Mouse (Mus musculus) heart, embryonic 11.5 days (tissue): ENCODE measurements around the gene Olfr1501. TPM values are rescaled to one million over a fixed set of nuclear protein-coding genes. Genes with fewer than 3 reads are reported as not detected.
"Not testable (repeated sequence)": the region's sequence is repeated elsewhere in the genome, so short reads cannot be mapped to it uniquely, and the experiment has no call there.

Experiments
- ATAC-seq: fragments of 200-750 bp; cut with Nextera tagmentation; replicated peaks from 2 replicates; pipeline ENCODE4 v1.8.0; 2017; ENCODE audit warnings: moderate library complexity; ENCODE audit not compliant: insufficient number of reproducible peaks, low FRiP score, low TSS enrichment
- H3K27ac ChIP-seq: fragments of 300-500 bp; sonication (generic); 2 replicates; pipeline ENCODE4 v1.5.1; 2014; ENCODE audit warnings: mild to moderate bottlenecking, low read depth, low read length
- H3K27me3 ChIP-seq: fragments of 300-500 bp; sonication (generic); 2 replicates; pipeline ENCODE4 v1.6.1; 2014; ENCODE audit warnings: mild to moderate bottlenecking, low read length, mixed read lengths; ENCODE audit not compliant: control insufficient read depth, insufficient read depth
- H3K36me3 ChIP-seq: fragments of 300-500 bp; sonication (generic); 2 replicates; pipeline ENCODE4 v1.6.1; 2014; ENCODE audit warnings: mild to moderate bottlenecking, low read length, moderate library complexity, mixed read lengths; ENCODE audit not compliant: control insufficient read depth, insufficient read depth
- H3K4me1 ChIP-seq: fragments of 300-500 bp; sonication (generic); 2 replicates; pipeline ENCODE4 v1.6.1; 2014; ENCODE audit warnings: low read length; ENCODE audit not compliant: control insufficient read depth, insufficient read depth
- H3K4me2 ChIP-seq: fragments of 300-500 bp; sonication (generic); 2 replicates; pipeline ENCODE4 v1.6.1; 2014; ENCODE audit warnings: mild to moderate bottlenecking, moderate library complexity
- H3K4me3 ChIP-seq: fragments of 300-500 bp; sonication (generic); 2 replicates; pipeline ENCODE4 v1.5.1; 2014; ENCODE audit warnings: low read depth, low read length
- H3K9ac ChIP-seq: fragments of 300-500 bp; sonication (generic); 2 replicates; pipeline ENCODE4 v1.6.1; 2014; ENCODE audit warnings: mild to moderate bottlenecking, low read depth, low read length, moderate library complexity
- H3K9me3 ChIP-seq: fragments of 300-500 bp; sonication (generic); replicated peaks from 2 replicates; pipeline ENCODE4 v1.6.1; 2016; ENCODE audit warnings: low read length; ENCODE audit not compliant: control insufficient read depth
- WGBS: fragments of 180-500 bp; shearing (Covaris S2); extraction: QIAGEN DNeasy Blood & Tissue Kit; methylation state at CpG from one replicate; pipeline ENCODE4 v1.1.7; 2014; ENCODE audit not compliant: insufficient replicate concordance; 5-methylcytosine and 5-hydroxymethylcytosine counted together
- polyA plus RNA-seq: library from polyadenylated mRNA; unstranded; fragments of >200 nt; fragmentation: Nextera tagmentation; extraction: Ambion mirVana; gene quantifications from 2 replicates; pipeline ENCODE4 v1.2.1, GENCODE M21; 2014

Olfr1501 gene
- not detected in 2 replicates for polyA plus RNA-seq

GRCm38 (mm10) chr19:13850592-13850991, at the start of gene Olfr1501:
TSS of gene Olfr1501 (minus strand) at chr19:13850692.
- not testable (repeated sequence) for H3K9ac ChIP-seq, H3K27me3 ChIP-seq, ATAC-seq

DNA sequence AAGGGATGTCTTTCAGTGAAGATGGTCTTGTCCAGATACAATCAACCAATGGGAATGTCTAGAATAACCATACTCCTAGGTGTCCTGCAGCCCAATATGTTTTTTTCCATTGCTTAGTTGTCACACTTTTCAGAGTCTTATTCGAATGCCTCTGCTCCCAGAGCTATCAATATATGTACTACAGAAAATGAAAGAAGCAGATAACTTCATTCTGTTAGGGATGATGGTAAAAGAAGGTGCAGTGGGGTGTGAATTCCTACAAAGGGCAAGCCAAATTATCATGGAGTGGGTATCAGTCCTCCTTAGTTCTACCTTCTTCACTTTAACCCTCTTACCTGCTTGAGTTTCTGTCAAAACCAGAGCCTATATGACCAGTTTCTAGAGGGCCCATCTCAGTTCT, 47.3 kb upstream of the Olfr1501 start, which contains the start of gene Olfr1504:
TSS of gene Olfr1504 (minus strand) at position 101 of the 400 bp plus-strand sequence.
- H3K9me3 ChIP-seq, result no peaks in the 10 kb centered on the region
- no peak for ATAC-seq
- H3K27me3 ChIP-seq, result no peaks in the 10 kb centered on the region
- H3K9ac ChIP-seq, result no peak within 1 kb of the TSS
- H3K4me1 ChIP-seq, result no peaks in the 10 kb centered on the region
- WGBS, result 57% methylated on average over 1 of the region's 1 CpGs
- H3K27ac ChIP-seq, result no peak within 1 kb of the TSS
- no peaks in the 10 kb centered on the region for H3K36me3 ChIP-seq
- H3K4me2 ChIP-seq, result no peak within 1 kb of the TSS
- H3K4me3 ChIP-seq, result no peak within 1 kb of the TSS

More at GRCm38 (mm10) chr19:13850592-13850991, at the start of gene Olfr1501:
- not testable (repeated sequence) for H3K4me1 ChIP-seq, H3K4me2 ChIP-seq, H3K9me3 ChIP-seq, H3K27ac ChIP-seq, H3K4me3 ChIP-seq, H3K36me3 ChIP-seq

DNA sequence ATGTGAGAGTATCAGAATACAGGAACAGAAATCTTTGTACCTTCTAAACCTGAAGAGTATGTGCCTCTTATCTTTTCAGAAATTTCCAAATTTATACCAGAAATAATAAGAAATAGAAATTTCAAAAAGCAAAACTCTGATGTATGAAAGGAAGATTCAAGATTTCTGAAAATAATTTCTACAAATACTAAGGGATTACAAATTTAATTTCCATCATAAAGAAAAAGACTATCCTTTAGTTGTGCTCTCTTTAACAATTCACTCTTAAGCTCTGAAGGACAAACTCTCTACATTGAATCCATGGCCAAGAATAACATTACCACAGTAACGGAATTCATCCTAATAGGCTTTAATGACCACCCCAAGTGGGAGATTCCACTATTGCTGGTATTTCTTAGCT, 11.0 kb upstream of the Olfr1501 start, which contains the start of gene Olfr1502:
TSS of gene Olfr1502 (plus strand) at position 301 of the 400 bp plus-strand sequence.
- Histone ChIP-seq H3K9me3 (no peaks in the 10 kb centered on the region), H3K9ac (no peak within 1 kb of the TSS), H3K27ac (no peak within 1 kb of the TSS), H3K36me3 (no peaks in the 10 kb centered on the region), H3K4me2 (no peak within 1 kb of the TSS), H3K4me3 (no peak within 1 kb of the TSS), H3K27me3 (no peaks in the 10 kb centered on the region), H3K4me1 (no peaks in the 10 kb centered on the region)
- 70% methylated on average over 1 of the region's 1 CpGs for WGBS
- ATAC-seq, result no peak

DNA sequence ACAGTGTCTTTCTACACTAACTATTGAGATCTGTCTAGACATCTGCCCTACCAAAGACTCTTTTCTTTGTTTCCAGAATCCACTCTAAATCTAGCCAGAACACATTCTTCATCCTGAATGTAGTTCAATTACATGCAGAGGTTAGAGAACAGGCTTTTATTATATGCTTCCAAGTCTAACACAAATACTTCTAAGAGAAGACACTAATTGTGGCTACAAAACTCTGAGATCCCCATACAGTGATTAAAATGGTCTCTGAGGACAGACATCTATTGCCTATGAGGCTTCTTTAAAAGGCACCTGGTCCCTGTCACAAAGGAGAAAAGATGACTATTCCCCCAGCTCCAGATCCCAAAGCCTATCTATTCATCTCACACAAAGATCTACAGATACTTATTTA, 20.1 kb downstream of the Olfr1501 start, which contains the start of gene Olfr1500:
TSS of gene Olfr1500 (minus strand) at position 101 of the 400 bp plus-strand sequence.
- Histone ChIP-seq H3K36me3 (no peaks in the 10 kb centered on the region), H3K4me3 (no peak within 1 kb of the TSS), H3K27ac (no peak within 1 kb of the TSS), H3K9me3 (no peaks in the 10 kb centered on the region), H3K9ac (no peak within 1 kb of the TSS), H3K4me1 (no peaks in the 10 kb centered on the region), H3K27me3 (no peaks in the 10 kb centered on the region), H3K4me2 (no peak within 1 kb of the TSS)
- ATAC-seq, result no peak

DNA sequence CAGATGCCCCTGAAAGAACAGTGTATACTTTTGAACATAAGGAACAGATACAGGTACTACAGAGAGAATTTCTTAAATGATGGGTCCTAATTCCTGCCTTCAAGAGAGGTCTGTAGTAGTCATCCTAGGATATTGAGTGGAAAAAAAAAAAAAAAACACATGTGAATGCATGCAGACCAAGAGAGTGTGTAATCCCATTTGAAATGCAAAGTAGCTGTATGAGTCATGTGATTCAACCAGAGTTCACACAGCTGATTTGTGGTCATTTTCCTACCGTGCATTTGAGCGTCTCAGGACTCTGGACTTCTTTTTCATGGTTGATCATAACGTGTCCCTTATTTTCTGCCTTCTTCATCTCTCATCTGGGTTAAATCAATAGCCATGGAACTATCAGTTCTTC, 22.0 kb downstream of the Olfr1501 start:
- H3K4me1 ChIP-seq, result no peaks in the 10 kb centered on the region
- H3K27me3 ChIP-seq, result no peaks in the 10 kb centered on the region
- no peaks in the 10 kb centered on the region for H3K36me3 ChIP-seq
- H3K27ac ChIP-seq, result no peak overlapping the region
- no peak for ATAC-seq
- H3K4me3 ChIP-seq, result no peak overlapping the region
- H3K9ac ChIP-seq, result no peak overlapping the region
- no peak overlapping the region for H3K4me2 ChIP-seq
- WGBS, result 72% methylated on average over 3 of the region's 3 CpGs
- H3K9me3 ChIP-seq, result no peaks in the 10 kb centered on the region

DNA sequence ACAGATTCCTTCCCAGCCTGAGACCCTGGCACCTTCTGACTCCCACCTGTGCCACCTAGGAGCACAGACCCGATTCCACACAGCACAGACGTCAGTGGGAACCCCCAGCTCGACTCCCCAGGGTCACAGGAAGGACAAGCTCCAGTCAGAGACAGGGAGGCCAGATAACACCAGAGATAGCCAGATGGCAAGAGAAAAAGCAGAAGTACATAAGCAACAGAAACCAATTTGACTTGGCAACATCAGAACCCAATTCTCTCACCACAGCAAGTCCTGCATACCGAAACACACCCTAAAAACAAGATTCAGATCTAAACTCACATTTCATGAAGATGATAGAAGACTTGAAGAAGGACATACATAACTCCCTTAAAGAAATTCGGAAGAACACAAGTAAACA, 29.6 kb downstream of the Olfr1501 start:
- Histone ChIP-seq H3K4me2 (no peak overlapping the region), H3K4me1 (no peaks in the 10 kb centered on the region), H3K27ac (no peak overlapping the region), H3K9ac (no peak overlapping the region), H3K36me3 (no peaks in the 10 kb centered on the region), H3K27me3 (no peaks in the 10 kb centered on the region), H3K4me3 (no peak overlapping the region), H3K9me3 (no peaks in the 10 kb centered on the region)
- 54% methylated on average over 5 of the region's 5 CpGs for WGBS
- no peak for ATAC-seq

DNA sequence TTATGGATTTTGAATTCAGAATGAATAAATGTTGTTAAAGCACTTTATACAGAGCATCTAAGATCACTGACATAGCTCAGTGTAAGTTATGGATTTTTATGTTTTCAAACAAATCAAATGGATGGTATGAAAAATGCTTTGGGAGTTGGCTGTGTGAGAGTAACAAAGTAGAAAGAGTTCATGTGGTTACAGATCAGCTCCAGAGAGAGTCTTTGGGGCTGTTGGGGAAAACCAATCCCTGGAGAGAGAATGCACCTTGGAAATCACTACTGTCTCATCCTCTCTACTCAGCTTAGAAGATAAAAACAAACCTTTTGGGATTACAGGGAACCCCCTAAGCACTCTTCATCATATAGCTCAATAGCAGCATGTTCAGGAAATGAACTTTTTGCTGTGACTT, 31.1 kb downstream of the Olfr1501 start, which contains the start of gene Olfr1499:
TSS of gene Olfr1499 (minus strand) at position 101 of the 400 bp plus-strand sequence.
- no peaks in the 10 kb centered on the region for H3K4me1 ChIP-seq

DNA sequence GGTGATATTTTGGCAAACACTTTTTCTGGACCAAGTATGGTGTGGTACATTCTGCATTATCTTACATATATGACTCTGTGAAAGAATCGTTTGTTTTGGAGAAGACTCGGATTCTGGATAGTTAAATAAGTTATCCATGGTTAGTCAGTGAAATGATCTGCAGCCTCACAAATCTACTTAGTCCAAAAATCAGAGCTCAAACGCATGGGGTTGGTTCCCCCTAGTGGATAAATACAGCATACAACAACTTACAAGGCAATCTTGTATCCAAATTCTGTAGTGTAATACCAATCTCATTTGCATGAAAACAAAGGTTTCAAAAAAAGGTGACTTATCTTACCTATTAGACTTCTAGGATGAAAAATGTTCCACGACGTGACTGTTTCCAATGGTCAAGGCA, 31.7 kb downstream of the Olfr1501 start:
- H3K4me1 ChIP-seq, result no peaks in the 10 kb centered on the region
- H3K36me3 ChIP-seq, result no peaks in the 10 kb centered on the region
- no peak overlapping the region for H3K27ac ChIP-seq
- WGBS, result 24% methylated on average over 5 of the region's 5 CpGs
- no peaks in the 10 kb centered on the region for H3K27me3 ChIP-seq
- H3K4me2 ChIP-seq, result no peak overlapping the region
- H3K9me3 ChIP-seq, result no peaks in the 10 kb centered on the region
- no peak overlapping the region for H3K4me3 ChIP-seq
- ATAC-seq, result no peak
- no peak overlapping the region for H3K9ac ChIP-seq

More for the DNA sequence above, 31.1 kb downstream of the Olfr1501 start, which contains the start of gene Olfr1499:
- no peaks in the 10 kb centered on the region for H3K9me3 ChIP-seq
- no peaks in the 10 kb centered on the region for H3K36me3 ChIP-seq
- no peaks in the 10 kb centered on the region for H3K27me3 ChIP-seq
- ATAC-seq, result no peak
- no peak within 1 kb of the TSS for H3K27ac ChIP-seq
- no peak within 1 kb of the TSS for H3K4me2 ChIP-seq
- H3K9ac ChIP-seq, result no peak within 1 kb of the TSS
- H3K4me3 ChIP-seq, result no peak within 1 kb of the TSS

DNA sequence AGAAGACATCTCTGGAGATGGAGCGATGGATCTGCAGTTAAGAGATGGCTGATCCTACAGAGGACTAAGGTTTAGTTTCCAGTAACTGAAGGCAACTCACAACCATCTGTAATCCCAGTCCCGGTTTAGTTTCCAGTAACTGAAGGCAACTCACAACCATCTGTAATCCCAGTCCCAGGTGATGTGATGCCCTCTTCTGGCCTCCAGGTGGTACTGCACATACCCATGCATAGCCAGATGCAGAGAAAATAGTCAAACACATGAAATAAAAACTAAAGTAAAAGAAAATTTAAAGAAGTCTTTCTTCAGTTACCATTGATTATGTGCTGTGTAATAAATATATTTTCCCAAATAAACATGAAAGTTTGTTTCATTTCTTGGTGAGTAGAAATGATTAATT, 37.7 kb downstream of the Olfr1501 start:
- H3K9me3 ChIP-seq, result no peaks in the 10 kb centered on the region
- no peak overlapping the region for H3K27ac ChIP-seq
- H3K4me1 ChIP-seq, result no peaks in the 10 kb centered on the region
- 71% methylated on average over 2 of the region's 2 CpGs for WGBS
- H3K9ac ChIP-seq, result no peak overlapping the region
- no peaks in the 10 kb centered on the region for H3K27me3 ChIP-seq
- H3K36me3 ChIP-seq, result no peaks in the 10 kb centered on the region
- ATAC-seq, result no peak
- H3K4me2 ChIP-seq, result no peak overlapping the region
- no peak overlapping the region for H3K4me3 ChIP-seq
